Mouse (Mus musculus): ENCODE measurements around the gene Gm609. TPM values are rescaled to one million over a fixed set of nuclear protein-coding genes. Genes with fewer than 3 reads are reported as not detected.

Gene Gm609
- polyA plus RNA-seq (2017; shearing (Covaris generic)), result 0.19 TPM

DNA sequence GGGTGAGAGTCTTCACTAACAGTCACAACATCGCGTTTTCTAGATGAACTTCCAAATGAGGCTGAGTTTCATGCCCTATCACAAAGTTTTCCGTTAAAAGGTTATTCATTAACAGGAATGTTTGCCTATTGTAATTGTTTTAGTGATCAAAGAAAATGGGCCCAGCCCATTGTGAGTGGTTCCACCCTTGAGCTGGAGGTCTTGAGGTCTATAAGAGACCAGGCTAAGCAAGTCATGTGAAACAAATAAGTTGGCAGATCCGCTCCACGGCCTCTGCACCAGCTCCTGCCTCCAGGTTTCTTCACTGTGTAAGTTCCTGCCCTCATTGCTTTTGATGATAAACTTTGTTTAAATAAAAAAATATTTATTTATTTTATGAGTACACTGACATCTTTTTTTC is at the start of gene Gm609:
Gene Gm609, minus strand, starts transcription at position 43 of the 400 bp plus-strand sequence.

DNA sequence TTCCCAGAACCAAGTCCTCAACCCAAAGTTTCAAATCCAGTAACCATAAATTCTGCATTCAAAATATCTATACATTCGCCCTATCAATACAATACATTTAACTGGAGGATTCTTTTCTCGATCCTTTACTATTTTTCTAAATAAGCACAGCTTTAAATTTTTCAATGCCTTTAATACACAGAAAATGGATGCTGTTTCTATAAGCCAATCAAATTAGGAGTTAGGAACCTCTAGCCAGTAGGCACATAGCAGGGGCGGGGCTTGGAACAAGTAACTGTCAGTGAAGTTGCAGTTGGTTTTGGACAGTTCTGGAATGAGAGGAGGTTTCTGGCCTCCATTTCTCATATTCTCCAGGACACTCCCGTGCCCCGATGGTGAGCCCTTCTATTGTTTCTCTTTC is 42.2 kb upstream of the Gm609 start, which contains the start of gene Slc9c1:
Gene Slc9c1, plus strand, starts transcription at position 301 of the 400 bp plus-strand sequence.

DNA sequence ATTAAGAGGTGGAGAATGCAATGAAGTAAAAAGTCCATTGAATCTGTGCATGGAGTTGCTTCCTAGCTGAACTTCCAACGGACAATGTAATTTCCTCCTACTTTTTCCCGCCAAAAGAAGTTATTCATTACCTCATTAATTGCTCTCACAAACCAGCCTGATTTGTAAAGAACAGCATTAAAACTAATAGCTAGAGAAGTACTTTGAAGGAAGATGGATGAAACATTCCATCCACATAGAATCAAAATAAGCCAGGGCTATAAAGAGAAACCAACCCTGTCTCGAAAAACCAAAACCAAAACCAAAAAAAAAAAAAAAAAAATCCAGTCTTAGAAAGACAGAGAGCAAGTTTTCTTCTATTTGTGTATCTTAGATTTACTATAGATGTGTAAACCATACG is 39.2 kb upstream of the Gm609 start, which contains the start of gene Gm17783:
Gene Gm17783, minus strand, starts transcription at position 101 of the 400 bp plus-strand sequence.

DNA sequence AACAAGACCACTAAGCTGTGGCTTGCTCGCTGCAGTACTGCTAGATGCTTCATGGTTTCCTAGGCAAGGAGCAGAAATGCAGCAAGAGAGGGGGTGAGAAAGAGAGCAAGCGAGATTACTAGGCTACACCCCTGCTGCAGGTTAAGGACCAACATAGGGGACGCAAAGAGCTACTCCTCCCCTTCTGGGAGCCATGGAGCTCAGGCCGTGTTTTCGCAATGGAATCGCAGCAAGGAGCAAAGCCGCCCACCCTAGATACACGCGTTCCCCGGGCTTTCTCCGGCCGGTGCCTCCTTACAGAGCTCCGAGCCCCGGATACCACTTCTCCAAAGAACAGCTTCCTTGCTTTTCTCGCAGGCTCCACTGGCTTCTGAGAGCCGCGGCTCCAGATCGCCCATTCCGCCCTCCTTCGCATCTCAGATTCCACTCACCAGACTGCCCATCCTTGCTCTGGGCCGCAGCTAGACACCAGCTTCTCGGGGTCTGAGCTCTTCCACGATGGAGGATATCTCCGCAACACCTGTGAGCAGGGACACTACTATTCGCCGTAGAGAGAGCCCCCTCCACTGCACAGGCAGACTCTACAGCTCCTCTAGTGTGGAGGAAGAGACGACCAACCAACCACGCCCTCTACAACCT is 84.2 kb downstream of the Gm609 start, which contains the start of gene Cd200:
Gene Cd200, minus strand, starts transcription at position 629 of the 639 bp plus-strand sequence.

Other genes with a start within 250 kb of the Gm609 start
- gene Cd200, start 83.9 kb downstream of the Gm609 start, polyA plus RNA-seq (2017; shearing (Covaris generic)), result 123 TPM
- not detected for gene Gm17783, start 39.1 kb upstream of the Gm609 start, polyA plus RNA-seq (2017; shearing (Covaris generic))
- gene Slc9c1, start 42.3 kb upstream of the Gm609 start, polyA plus RNA-seq (2017; shearing (Covaris generic)), result not detected
- gene Gcsam, start 117.4 kb upstream of the Gm609 start, polyA plus RNA-seq (2017; shearing (Covaris generic)), result 0.11 TPM
- 0.19 TPM for gene BC016579, start 161.1 kb upstream of the Gm609 start, polyA plus RNA-seq (2017; shearing (Covaris generic))
- gene Tmprss7, start 200.7 kb upstream of the Gm609 start, polyA plus RNA-seq (2017; shearing (Covaris generic)), result not detected
- gene Tagln3, start 231.6 kb upstream of the Gm609 start, polyA plus RNA-seq (2017; shearing (Covaris generic)), result not detected
- 35.5 TPM for gene Abhd10, start 250.0 kb upstream of the Gm609 start, polyA plus RNA-seq (2017; shearing (Covaris generic))

Data from CD4-positive, CD25-positive, alpha-beta regulatory T cell (primary cell).